Mouse (Mus musculus) C2C12 (cell line): ENCODE data around the gene Ltn1. TPM values are rescaled to one million over a fixed set of nuclear protein-coding genes. Genes with fewer than 3 reads are reported as not detected.

Experiments
- H3K27me3 ChIP-seq: one replicate; pipeline ENCODE4 v1.6.1; 2011; ENCODE audit not compliant: control insufficient read depth, insufficient read depth, insufficient read length
- H3K36me3 ChIP-seq: one replicate; pipeline ENCODE4 v1.6.1; 2011; ENCODE audit not compliant: control insufficient read depth, insufficient read depth
- H3K4me3 ChIP-seq: one replicate; pipeline ENCODE4 v1.5.1; 2011; ENCODE audit warnings: mild to moderate bottlenecking, control low read depth; ENCODE audit not compliant: poor library complexity, insufficient read depth, severe bottlenecking
- H3K79me2 ChIP-seq: one replicate; pipeline ENCODE4 v1.6.1; 2011; ENCODE audit not compliant: control insufficient read depth, insufficient read depth
- H3K79me3 ChIP-seq: one replicate; pipeline ENCODE4 v1.6.1; 2011; ENCODE audit warnings: low read depth, control low read depth
- H3ac ChIP-seq: one replicate; pipeline ENCODE3; 2011; ENCODE audit warnings: low read depth; ENCODE audit not compliant: control insufficient read depth, insufficient read length
- CEBPB ChIP-seq: IDR thresholded peaks from one replicate; pipeline ENCODE4 v1.6.1; 2011; ENCODE audit warnings: low read depth, mild to moderate bottlenecking, control low read depth, moderate library complexity
- CTCF ChIP-seq: IDR thresholded peaks from one replicate; pipeline ENCODE4 v1.5.1; 2011; ENCODE audit not compliant: control insufficient read depth, insufficient read depth, insufficient read length
- FOSL1 ChIP-seq: IDR thresholded peaks from one replicate; pipeline ENCODE4 v1.8.0; 2011; ENCODE audit warnings: mild to moderate bottlenecking, low read length; ENCODE audit not compliant: poor library complexity, insufficient read depth, severe bottlenecking
- MAX ChIP-seq: IDR thresholded peaks from one replicate; pipeline ENCODE4 v1.6.1; 2011; ENCODE audit warnings: mild to moderate bottlenecking, control low read depth
- MYOD1 ChIP-seq: IDR thresholded peaks from one replicate; pipeline ENCODE4 v1.6.1; 2011; ENCODE audit warnings: low read depth; ENCODE audit not compliant: control insufficient read depth, insufficient read length
- MYOG ChIP-seq: IDR thresholded peaks from one replicate; pipeline ENCODE4 v1.6.1; 2011; ENCODE audit not compliant: control insufficient read depth, insufficient read length; ENCODE audit errors: extremely low read depth
- USF1 ChIP-seq: IDR thresholded peaks from one replicate; pipeline ENCODE4 v1.6.1; 2011; ENCODE audit warnings: low read depth, mild to moderate bottlenecking, control low read depth, moderate library complexity
- long read RNA-seq, 2 experiments: library from polyadenylated mRNA; unstranded; transcript quantifications; one replicate each; pipeline ENCODE4 v2.0.0; 2019 to 2020
- polyA plus RNA-seq: library from polyadenylated mRNA; unstranded; fragments of >200 nt; fragmentation: generic; extraction: Trizol; gene quantifications from one replicate; pipeline ENCODE4 v1.2.1, GENCODE M21; 2012; ENCODE audit warnings: missing spikeins

Gene Ltn1
- polyA plus RNA-seq, result 6.8 TPM
- long read RNA-seq, experiment 1, partial matches to known transcripts, result 4 of 5 reads
- long read RNA-seq, experiment 1, other reads (novel, unspliced or antisense), result 1 of 5 reads
- long read RNA-seq, experiment 2, full-length matches to known transcripts, result 35 of 139 reads
- long read RNA-seq, experiment 2, partial matches to known transcripts, result 97 of 139 reads
- long read RNA-seq, experiment 2, other reads (novel, unspliced or antisense), result 7 of 139 reads

GRCm38 (mm10) chr16:87432033-87432814 lies at the start of gene Ltn1:
Ltn1 (minus strand) TSS chr16:87432612.
- peaks cover 4% of the 10 kb centered on the region for H3K36me3 ChIP-seq
- no peak for TF ChIP-seq CTCF
- TF ChIP-seq MYOG, result no peak
- TF ChIP-seq MYOD1, result no peak
- TF ChIP-seq CEBPB, result no peak
- TF ChIP-seq MAX, result no peak
- no peak for TF ChIP-seq USF1
- no peak for TF ChIP-seq FOSL1

GRCm38 (mm10) chr16:87470579-87470978 lies 38.2 kb upstream of the Ltn1 start:
- TF ChIP-seq MYOG (no peak), CEBPB (no peak), CTCF (no peak), MAX (no peak), FOSL1 (no peak), MYOD1 (no peak), USF1 (no peak)
- peaks cover 86% of the 10 kb centered on the region for H3K36me3 ChIP-seq

More at GRCm38 (mm10) chr16:87432033-87432814, at the start of gene Ltn1:
- H3K4me3 ChIP-seq, result peak within 1 kb of the TSS; percentile 98
- peaks cover 46% of the 10 kb centered on the region for H3K79me2 ChIP-seq
- H3K27me3 ChIP-seq, result no peaks in the 10 kb centered on the region
- H3ac ChIP-seq, result peak within 1 kb of the TSS; percentile 56
- peaks cover 41% of the 10 kb centered on the region for H3K79me3 ChIP-seq

GRCm38 (mm10) chr16:87458752-87459151 lies 26.3 kb upstream of the Ltn1 start:
- TF ChIP-seq CEBPB (no peak), MYOD1 (no peak), USF1 (no peak), FOSL1 (no peak), CTCF (no peak), MYOG (no peak), MAX (no peak)
- H3K79me2 ChIP-seq, result peaks cover 82% of the 10 kb centered on the region
- peaks cover 51% of the 10 kb centered on the region for H3K79me3 ChIP-seq
- no peak overlapping the region for H3ac ChIP-seq
- no peak overlapping the region for H3K4me3 ChIP-seq
- H3K36me3 ChIP-seq, result peaks cover 37% of the 10 kb centered on the region
- H3K27me3 ChIP-seq, result no peaks in the 10 kb centered on the region

More at GRCm38 (mm10) chr16:87470579-87470978, 38.2 kb upstream of the Ltn1 start:
- Histone ChIP-seq H3K27me3 (no peaks in the 10 kb centered on the region), H3K4me3 (no peak overlapping the region), H3K79me3 (no peaks in the 10 kb centered on the region), H3K79me2 (no peaks in the 10 kb centered on the region), H3ac (no peak overlapping the region)

GRCm38 (mm10) chr16:87455180-87455611 lies 22.8 kb upstream of the Ltn1 start:
- peaks cover 12% of the 10 kb centered on the region for H3K36me3 ChIP-seq
- peak overlapping the region; percentile 83 for H3K4me3 ChIP-seq
- TF ChIP-seq MYOD1, result no peak
- TF ChIP-seq CEBPB, result no peak
- TF ChIP-seq MAX, result no peak
- TF ChIP-seq USF1, result no peak
- TF ChIP-seq FOSL1, result no peak
- TF ChIP-seq MYOG, result no peak
- no peak for TF ChIP-seq CTCF
- peak overlapping the region; percentile 97 for H3ac ChIP-seq
- H3K79me3 ChIP-seq, result peaks cover 43% of the 10 kb centered on the region
- peaks cover 52% of the 10 kb centered on the region for H3K79me2 ChIP-seq
- H3K27me3 ChIP-seq, result no peaks in the 10 kb centered on the region

GRCm38 (mm10) chr16:87454419-87455179 lies 22.2 kb upstream of the Ltn1 start, which contains the start of gene Usp16:
Usp16 (plus strand) TSS chr16:87454703.
- Histone ChIP-seq H3K36me3 (peaks cover 11% of the 10 kb centered on the region), H3K4me3 (peak within 1 kb of the TSS; percentile 83), H3K27me3 (no peaks in the 10 kb centered on the region), H3ac (peak within 1 kb of the TSS; percentile 97), H3K79me2 (peaks cover 47% of the 10 kb centered on the region), H3K79me3 (peaks cover 39% of the 10 kb centered on the region)
- TF ChIP-seq USF1 (peak; percentile 77), FOSL1 (no peak), MAX (peak; percentile 99)
